Mouse (Mus musculus) 3134 (cell line): Measurements from ENCODE around the gene Dmbx1.

Experiments used
- DNase-seq: peaks from one replicate; pipeline ENCODE4 v3.0.0-alpha.2; 2011; ENCODE audit warnings: low spot score; ENCODE audit not compliant: insufficient read length; ENCODE audit errors: extremely low read depth

The Dmbx1 gene

GRCm38 (mm10) chr4:115939295-115940102 is at the start of gene Dmbx1:
Dmbx1 (minus strand) TSS chr4:115939926.
- DNase-seq: peak; percentile 50

GRCm38 (mm10) chr4:115989382-115989781 is 49.7 kb upstream of the Dmbx1 start:
- no peak for DNase-seq

- DNase-seq: no peak
These were observed 48.3 kb upstream of the Dmbx1 start for GRCm38 (mm10) chr4:115987858-115988530.

DNA sequence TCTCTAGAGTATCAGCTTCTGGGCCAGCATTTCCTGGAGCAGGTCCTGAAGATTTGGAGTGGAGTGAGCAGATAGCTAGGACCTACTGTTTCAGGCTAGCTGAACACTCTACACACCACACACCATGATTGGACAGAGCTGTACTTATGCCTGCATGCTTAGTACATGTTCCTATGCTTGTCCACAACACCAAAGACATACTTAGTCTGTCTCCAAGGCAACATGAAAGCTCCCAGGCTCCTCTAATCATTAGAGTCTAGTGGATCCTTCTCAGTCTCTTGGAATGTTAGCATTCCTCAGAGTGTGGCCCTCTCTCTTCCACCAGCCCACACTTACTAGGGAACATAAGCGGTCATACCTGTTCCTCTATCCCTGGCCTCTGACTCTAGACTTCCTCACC is 47.7 kb upstream of the Dmbx1 start:
- no peak for DNase-seq

GRCm38 (mm10) chr4:115984967-115985366 is 45.2 kb upstream of the Dmbx1 start:
- DNase-seq: peak; percentile 70

DNA sequence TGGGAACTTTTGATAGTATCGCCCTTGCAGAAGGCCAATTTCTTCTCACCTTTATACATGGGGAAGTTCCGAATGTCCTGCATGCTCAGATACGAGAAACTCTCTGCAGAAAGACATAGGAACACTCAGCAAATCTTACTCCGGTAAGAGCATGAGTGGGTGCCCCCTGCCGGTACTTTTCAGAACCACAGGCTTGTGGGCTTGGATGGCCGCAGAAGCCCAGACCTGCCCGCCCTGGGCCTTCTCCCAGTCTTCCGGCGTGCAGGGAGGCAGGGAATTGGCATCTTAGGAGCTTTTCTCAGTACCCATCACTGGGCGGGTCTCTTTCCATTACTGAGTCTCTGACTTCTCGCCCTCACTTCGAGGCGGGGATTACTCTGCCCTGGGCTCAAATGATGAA is 44.4 kb upstream of the Dmbx1 start:
- DNase-seq: peak; percentile 77

- DNase-seq: peak; percentile 26
These were observed 41.0 kb upstream of the Dmbx1 start for GRCm38 (mm10) chr4:115980676-115981075.

DNA sequence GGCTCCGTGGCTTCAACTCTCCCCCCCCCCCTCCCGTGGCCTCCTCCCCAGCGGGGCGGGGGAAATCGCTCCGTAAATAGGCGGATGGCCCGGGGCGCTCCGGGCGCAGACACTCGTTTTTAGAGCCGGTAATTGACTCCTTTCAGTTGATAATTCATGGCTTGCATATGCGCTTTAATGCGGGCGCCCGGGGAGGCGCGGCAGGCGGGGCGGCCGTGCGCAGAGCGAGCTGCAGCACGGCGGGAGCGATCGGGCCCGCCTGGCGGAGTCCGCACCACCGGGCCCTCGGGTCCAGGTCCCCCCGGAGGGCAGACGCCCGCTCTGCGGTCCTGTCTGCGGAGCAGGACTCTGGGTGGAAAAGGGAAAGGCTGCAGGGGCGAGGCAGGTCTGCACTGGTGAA is 39.7 kb upstream of the Dmbx1 start:
- no peak for DNase-seq

DNA sequence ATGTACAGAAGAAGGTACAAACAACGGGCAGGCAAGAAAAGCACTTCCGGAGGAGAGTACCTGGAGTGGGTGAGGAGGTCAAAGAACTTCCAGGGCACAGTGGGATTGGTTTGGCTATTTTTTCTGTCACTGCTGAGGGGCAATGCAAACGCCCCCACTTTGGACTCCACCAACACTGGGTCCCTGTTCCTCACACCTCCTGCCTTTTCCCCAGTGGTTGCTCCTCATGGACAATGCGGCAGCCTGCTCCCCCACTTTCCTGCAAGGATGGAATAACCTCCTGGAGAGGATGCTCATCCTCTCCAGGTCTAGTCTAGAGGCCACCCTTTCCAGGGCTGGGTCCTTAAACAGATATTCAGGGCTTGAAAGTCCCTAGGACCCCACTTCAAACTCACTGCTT is 39.2 kb upstream of the Dmbx1 start:
- no peak for DNase-seq

- no peak for DNase-seq
These were observed 32.8 kb upstream of the Dmbx1 start for GRCm38 (mm10) chr4:115972543-115972942.

DNA sequence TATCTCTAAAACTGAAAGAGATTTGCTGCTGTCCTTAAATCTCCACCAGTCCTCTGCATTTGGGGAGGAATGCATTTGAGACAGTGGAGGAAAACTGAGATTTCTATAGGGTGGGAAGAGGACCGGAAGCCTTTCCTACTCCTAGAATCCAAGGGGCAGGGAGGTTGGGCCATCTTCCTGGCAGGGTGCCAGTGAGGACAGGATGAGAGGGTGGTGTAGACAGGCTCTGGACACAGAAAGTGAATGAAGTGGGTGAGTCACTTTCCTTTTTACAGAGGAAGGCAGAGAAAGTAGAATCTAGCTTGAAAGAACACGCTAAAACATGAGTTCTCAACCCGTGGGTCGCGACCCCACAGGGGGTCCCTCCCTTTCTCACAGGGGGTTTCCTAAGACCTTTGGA is 24.7 kb upstream of the Dmbx1 start:
- no peak for DNase-seq

DNA sequence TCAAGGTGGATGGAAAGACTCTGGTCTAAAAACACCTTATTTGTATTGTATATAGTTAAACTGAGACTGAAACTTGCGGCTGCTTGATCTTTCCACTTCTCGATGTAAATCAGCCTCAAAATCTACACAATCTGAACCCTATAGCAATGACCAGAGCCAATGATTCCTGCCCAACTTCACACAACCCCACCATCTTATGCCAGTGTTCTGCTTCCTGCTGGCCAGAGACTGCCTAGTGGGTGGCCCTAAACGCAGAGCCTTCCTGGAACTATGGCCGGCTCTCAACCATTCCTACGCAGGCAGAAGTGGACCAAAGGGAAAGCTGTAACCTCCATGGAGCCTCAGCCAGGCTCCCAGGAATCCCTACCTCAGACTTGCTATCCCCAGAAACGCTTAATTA is 24.0 kb upstream of the Dmbx1 start:
- no peak for DNase-seq

GRCm38 (mm10) chr4:115962671-115963412 is 23.1 kb upstream of the Dmbx1 start:
- DNase-seq: no peak

DNA sequence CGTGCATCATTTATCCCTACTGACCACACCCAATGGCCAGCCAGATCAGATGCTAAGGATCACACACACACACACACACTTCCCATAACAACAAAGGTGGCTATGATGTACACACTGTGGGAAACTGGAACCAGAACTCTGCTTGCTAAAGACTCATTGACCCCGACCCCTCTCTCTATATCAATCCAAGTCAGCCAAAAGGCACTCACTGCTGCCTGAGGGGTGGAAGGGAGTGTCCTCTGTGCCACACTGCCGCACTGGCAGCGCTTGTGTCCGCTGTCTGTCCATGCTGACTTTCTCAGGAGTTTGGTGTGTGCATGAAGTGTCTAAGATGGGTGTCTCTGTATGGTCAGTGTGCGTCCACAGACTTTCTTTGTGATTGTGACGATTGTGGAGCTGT is 22.3 kb upstream of the Dmbx1 start:
- no peak for DNase-seq

DNA sequence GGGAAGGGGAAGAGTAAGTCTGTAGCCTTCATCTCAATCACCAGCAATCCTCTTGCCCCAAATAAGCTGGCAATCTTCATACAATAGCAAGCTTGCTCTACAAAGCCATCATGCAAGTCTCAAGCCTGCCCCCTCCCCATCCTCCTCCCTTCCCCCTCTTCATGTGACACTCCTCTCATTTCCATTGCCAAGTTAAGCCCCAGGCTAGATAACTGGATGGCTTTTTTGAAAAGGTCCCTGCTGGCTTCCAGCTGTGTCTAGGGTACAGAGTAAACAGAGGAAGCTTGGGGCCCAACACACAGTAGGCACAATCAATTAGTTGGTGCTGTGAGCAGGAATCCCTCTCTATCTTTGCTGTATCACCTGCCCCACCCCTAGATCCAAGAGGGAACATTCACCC is 19.8 kb upstream of the Dmbx1 start:
- no peak for DNase-seq

- no peak for DNase-seq
These were observed 15.7 kb upstream of the Dmbx1 start for GRCm38 (mm10) chr4:115955494-115955775.

- no peak for DNase-seq
These were observed 15.1 kb upstream of the Dmbx1 start for GRCm38 (mm10) chr4:115954656-115955493.

GRCm38 (mm10) chr4:115953559-115953958 is 13.8 kb upstream of the Dmbx1 start:
- no peak for DNase-seq

DNA sequence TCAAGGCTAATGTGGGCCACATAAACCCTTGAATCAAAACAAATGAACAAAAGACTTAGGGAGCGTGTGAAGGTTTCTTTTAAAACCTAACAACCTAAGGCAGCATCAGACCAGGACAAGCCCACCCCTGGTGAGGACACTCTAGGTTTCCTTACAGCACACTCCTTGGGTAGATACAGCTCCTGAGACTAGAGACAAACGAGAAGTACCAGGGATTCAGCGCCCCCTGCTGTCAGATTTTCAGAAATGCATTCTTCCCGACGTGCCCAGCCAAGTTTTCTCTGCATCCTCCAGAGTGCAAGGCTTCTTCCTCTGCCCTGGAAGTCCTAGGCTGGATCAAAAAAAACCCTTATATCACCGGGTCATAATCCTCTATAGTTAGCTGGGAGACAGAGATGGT is 13.0 kb upstream of the Dmbx1 start:
- peak; percentile 26 for DNase-seq

DNA sequence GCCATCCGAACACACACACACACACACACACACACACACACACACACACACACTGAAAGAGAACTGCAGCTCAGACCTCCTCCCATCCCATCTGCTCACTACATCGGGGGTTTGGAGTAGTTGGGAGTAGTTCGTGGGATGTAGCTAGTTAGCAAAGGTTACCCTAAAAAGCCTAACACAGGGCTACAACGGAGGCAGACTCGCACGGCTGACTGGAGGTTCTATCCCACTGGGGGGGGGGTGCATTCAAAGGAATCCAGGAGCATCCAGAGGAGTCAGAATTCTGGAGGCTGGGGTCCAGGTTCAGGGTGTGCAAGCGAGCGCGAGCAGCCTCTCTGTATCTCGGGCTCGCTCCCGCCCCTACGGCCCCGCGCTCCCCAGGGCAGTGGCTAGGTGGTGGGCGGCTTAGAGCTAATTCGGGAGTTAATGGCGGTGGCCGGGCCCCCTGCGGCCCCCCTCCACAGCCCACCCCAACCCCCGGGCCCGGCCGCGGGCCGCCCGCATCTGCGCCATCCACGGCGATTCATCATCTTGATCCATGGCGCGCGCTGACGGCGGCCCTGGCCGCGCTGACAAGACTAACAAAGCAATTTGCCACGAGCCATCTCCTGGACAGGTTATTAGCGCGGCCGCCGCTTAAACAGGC is 4.1 kb upstream of the Dmbx1 start:
- no peak for DNase-seq
